Mouse (Mus musculus): ENCODE data around the gene Tomm7. TPM values are rescaled to one million over a fixed set of nuclear protein-coding genes. Genes with fewer than 3 reads are reported as not detected.
"Not testable (repeated sequence)": the region's sequence is repeated elsewhere in the genome, so short reads cannot be mapped to it uniquely, and the experiment has no call there.

Tomm7 gene
- 75.7 and 77.3 TPM in 2 replicates for polyA plus RNA-seq (2015; fragmentation: Nextera tagmentation; extraction: Ambion mirVana)

DNA sequence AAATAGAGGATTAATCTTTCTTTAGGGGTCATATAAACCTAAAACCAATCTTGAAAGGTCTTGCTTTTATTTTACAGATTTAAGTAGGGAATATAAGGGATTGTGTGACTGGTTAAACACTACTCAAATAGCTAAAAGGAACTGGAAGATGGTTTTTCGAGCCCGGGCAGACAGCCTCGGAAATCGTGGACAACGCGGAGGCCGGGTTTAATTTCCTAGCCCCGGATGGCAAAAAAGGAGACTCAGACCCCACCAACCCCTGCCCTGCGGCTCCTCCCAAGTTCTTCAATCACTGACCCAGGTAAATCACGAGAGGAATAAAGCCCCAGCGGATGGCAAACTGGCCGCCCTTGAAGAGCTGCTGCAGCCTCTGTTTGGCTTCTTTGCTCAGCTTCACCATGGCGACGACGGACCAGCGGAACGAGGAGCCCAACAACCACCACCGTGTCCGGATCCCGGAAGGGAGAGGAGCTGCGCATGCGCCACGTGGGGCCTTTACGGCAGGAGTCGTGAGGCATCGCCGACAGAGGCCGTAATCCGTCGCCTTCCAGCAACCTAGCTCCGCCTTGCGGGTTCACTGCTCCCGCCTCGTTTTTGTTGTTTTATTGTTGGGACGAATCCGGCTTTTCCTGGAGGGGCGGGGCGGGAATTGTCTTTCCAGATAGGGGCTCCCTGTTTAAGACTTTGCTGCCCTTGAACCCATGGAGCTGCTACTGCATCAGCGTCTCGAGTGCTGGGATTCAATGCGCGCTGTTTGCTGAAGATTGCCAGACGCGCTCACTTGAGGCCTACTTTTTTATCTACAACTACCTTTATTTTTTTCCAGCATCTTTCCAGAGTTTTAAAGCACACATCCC is at the start of gene Tomm7:
Gene Tomm7, minus strand, starts transcription at position 488 of the 857 bp plus-strand sequence.
- Histone ChIP-seq H3K4me3 (ENCODE audit: low read depth, low read length) (peak within 1 kb of the TSS; percentile 81), H3K4me2 (ENCODE audit: low read length) (peak within 1 kb of the TSS; percentile 84), H3K4me1 (ENCODE audit: control insufficient read depth, insufficient read depth, low read length) (peaks cover 20% of the 10 kb centered on the region), H3K27ac (ENCODE audit: low read length) (peak within 1 kb of the TSS; percentile 81), H3K27me3 (ENCODE audit: control insufficient read depth, insufficient read depth, low read depth, low read length) (no peaks in the 10 kb centered on the region), H3K9me3 (replicated peaks; ENCODE audit: control insufficient read depth, low read length, poor library complexity, severe bottlenecking) (no peaks in the 10 kb centered on the region), H3K9ac (ENCODE audit: low read depth, low read length) (peak within 1 kb of the TSS; percentile 85), H3K36me3 (ENCODE audit: control insufficient read depth, insufficient read depth, low read length) (peaks cover 9% of the 10 kb centered on the region)
- WGBS: under 1% methylated on average over 44 of the region's 44 CpGs
- peak; percentile 94 for ATAC-seq

DNA sequence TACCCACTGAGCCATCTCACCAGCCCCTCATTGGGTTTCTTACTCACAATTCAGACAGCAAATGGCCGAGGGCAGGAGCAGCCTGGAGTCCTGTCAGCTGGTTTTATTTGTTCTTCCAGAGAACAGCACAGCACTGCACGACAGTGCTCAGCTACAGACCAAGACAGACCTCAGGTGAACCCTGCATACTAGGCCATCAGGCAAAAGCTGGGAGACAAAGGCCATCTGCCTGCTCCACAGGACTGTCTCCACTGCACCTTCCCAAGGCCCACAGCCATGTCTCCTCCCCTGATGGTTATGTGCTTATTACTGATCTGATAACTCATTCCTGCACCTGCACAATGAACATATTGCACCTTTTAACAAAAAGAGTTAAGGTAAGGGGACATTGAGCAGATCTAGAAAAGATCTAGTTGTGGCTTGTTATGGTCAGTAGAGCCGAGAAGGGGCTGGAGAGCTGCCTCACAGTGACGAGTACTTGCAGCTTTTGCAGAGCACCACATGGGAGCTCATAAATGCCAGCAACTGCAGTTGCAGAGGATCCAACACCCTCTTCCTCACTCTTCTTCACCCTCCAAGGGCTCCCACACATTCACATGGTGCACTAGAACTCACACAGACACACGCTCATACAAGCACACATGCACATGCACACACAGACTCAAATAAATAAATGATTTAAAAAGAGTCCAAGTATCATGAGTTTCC is 49.3 kb upstream of the Tomm7 start:
- Histone ChIP-seq H3K27me3 (ENCODE audit: control insufficient read depth, insufficient read depth, low read depth, low read length) (no peaks in the 10 kb centered on the region), H3K36me3 (ENCODE audit: control insufficient read depth, insufficient read depth, low read length) (no peaks in the 10 kb centered on the region), H3K4me3 (ENCODE audit: low read depth, low read length) (no peak overlapping the region), H3K4me1 (ENCODE audit: control insufficient read depth, insufficient read depth, low read length) (no peaks in the 10 kb centered on the region), H3K4me2 (ENCODE audit: low read length) (no peak overlapping the region), H3K9me3 (replicated peaks; ENCODE audit: control insufficient read depth, low read length, poor library complexity, severe bottlenecking) (no peaks in the 10 kb centered on the region), H3K27ac (ENCODE audit: low read length) (no peak overlapping the region), H3K9ac (ENCODE audit: low read depth, low read length) (no peak overlapping the region)
- 85% methylated on average over 5 of the region's 5 CpGs for WGBS
- ATAC-seq: no peak

DNA sequence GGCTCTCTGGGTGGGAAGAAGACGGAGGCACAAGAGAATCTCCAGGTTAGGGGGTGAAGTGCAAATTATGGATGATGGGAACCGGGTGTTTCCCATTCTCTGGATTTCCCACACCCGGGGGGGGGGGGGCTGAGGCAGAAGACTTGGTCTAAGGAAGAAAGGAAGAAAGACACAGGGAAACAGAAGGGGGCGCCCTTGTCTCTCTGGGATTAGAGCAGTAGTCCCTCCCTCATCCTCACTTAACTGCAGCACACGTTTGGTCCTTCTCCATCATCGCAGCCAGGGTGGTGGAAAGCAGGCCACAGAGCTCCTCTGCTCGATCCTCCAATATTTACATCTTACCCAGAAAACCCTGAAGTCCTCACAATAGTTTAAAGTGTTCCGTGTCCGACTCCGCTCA is 46.8 kb upstream of the Tomm7 start:
- H3K27ac ChIP-seq (ENCODE audit: low read length): no peak overlapping the region
- no peak for ATAC-seq
- no peaks in the 10 kb centered on the region for H3K9me3 ChIP-seq (replicated peaks; ENCODE audit: control insufficient read depth, low read length, poor library complexity, severe bottlenecking)
- no peak overlapping the region for H3K9ac ChIP-seq (ENCODE audit: low read depth, low read length)
- no peaks in the 10 kb centered on the region for H3K36me3 ChIP-seq (ENCODE audit: control insufficient read depth, insufficient read depth, low read length)
- 40% methylated on average over 10 of the region's 10 CpGs for WGBS
- H3K27me3 ChIP-seq (ENCODE audit: control insufficient read depth, insufficient read depth, low read depth, low read length): no peaks in the 10 kb centered on the region
- H3K4me2 ChIP-seq (ENCODE audit: low read length): no peak overlapping the region
- H3K4me1 ChIP-seq (ENCODE audit: control insufficient read depth, insufficient read depth, low read length): no peaks in the 10 kb centered on the region
- no peak overlapping the region for H3K4me3 ChIP-seq (ENCODE audit: low read depth, low read length)

DNA sequence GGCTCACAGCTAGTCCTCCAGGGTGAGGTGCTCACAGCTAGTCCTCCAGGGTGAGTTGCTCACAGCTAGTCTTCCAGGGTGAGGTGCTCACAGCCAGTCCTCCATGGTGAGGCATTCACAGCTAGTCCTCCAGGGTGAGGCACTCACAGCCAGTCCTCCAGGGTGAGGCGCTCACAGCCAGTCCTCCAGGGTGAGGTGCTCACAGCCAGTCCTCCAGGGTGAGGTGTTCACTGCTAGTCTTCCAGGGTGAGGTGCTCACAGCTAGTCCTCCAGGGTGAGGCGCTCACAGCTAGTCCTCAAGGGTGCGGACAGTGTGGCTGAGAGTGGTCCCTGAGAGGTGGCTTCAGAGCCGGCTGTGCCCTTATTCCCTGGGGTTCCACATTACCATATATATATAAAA is 45.5 kb upstream of the Tomm7 start:
- WGBS: 70% methylated on average over 4 of the region's 4 CpGs
- Histone ChIP-seq H3K9me3 (replicated peaks; ENCODE audit: control insufficient read depth, low read length, poor library complexity, severe bottlenecking) (no peaks in the 10 kb centered on the region), H3K27ac (ENCODE audit: low read length) (no peak overlapping the region), H3K27me3 (ENCODE audit: control insufficient read depth, insufficient read depth, low read depth, low read length) (no peaks in the 10 kb centered on the region), H3K4me2 (ENCODE audit: low read length) (no peak overlapping the region), H3K36me3 (ENCODE audit: control insufficient read depth, insufficient read depth, low read length) (no peaks in the 10 kb centered on the region), H3K4me1 (ENCODE audit: control insufficient read depth, insufficient read depth, low read length) (no peaks in the 10 kb centered on the region), H3K4me3 (ENCODE audit: low read depth, low read length) (no peak overlapping the region), H3K9ac (ENCODE audit: low read depth, low read length) (no peak overlapping the region)
- no peak for ATAC-seq

- Histone ChIP-seq H3K27me3 (ENCODE audit: control insufficient read depth, insufficient read depth, low read depth, low read length) (no peaks in the 10 kb centered on the region), H3K9me3 (replicated peaks; ENCODE audit: control insufficient read depth, low read length, poor library complexity, severe bottlenecking) (no peaks in the 10 kb centered on the region), H3K4me1 (ENCODE audit: control insufficient read depth, insufficient read depth, low read length) (no peaks in the 10 kb centered on the region), H3K27ac (ENCODE audit: low read length) (no peak overlapping the region), H3K36me3 (ENCODE audit: control insufficient read depth, insufficient read depth, low read length) (no peaks in the 10 kb centered on the region), H3K4me3 (ENCODE audit: low read depth, low read length) (no peak overlapping the region), H3K4me2 (ENCODE audit: low read length) (no peak overlapping the region), H3K9ac (ENCODE audit: low read depth, low read length) (no peak overlapping the region)
- ATAC-seq: no peak
- WGBS: 81% methylated on average over 3 of the region's 3 CpGs
Observed at GRCm38 (mm10) chr5:23887111-23887510, 43.1 kb upstream of the Tomm7 start.

- 65% methylated on average over 5 of the region's 5 CpGs for WGBS
Observed at GRCm38 (mm10) chr5:23874457-23874856, 30.5 kb upstream of the Tomm7 start.

DNA sequence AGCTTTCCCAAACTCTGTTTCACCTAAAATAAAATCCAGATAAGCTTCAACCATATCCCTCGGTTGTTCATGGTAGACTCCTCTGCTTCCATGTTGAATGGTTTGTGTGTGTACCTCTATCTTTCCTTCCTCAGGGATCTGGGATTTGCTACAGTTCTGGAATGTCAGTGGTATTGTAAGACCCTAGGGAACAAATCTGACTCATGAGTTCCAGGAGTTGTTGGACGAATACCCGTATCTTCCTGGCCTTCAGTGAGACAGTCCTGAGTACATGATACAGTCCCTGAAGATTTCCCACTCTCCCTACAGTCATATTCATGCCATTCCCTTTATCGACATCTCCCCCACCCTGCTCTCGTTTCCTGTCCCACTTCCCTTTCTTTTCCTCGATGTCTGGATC is 28.6 kb upstream of the Tomm7 start:
- no peak overlapping the region for H3K4me3 ChIP-seq (ENCODE audit: low read depth, low read length)
- no peaks in the 10 kb centered on the region for H3K36me3 ChIP-seq (ENCODE audit: control insufficient read depth, insufficient read depth, low read length)
- no peak overlapping the region for H3K27ac ChIP-seq (ENCODE audit: low read length)
- H3K27me3 ChIP-seq (ENCODE audit: control insufficient read depth, insufficient read depth, low read depth, low read length): no peaks in the 10 kb centered on the region
- WGBS: 91% methylated on average over 6 of the region's 6 CpGs
- ATAC-seq: no peak
- no peaks in the 10 kb centered on the region for H3K4me1 ChIP-seq (ENCODE audit: control insufficient read depth, insufficient read depth, low read length)
- H3K9me3 ChIP-seq (replicated peaks; ENCODE audit: control insufficient read depth, low read length, poor library complexity, severe bottlenecking): no peaks in the 10 kb centered on the region
- H3K9ac ChIP-seq (ENCODE audit: low read depth, low read length): no peak overlapping the region
- H3K4me2 ChIP-seq (ENCODE audit: low read length): no peak overlapping the region

More at GRCm38 (mm10) chr5:23874457-23874856, 30.5 kb upstream of the Tomm7 start:
- no peak overlapping the region for H3K27ac ChIP-seq (ENCODE audit: low read length)
- no peaks in the 10 kb centered on the region for H3K36me3 ChIP-seq (ENCODE audit: control insufficient read depth, insufficient read depth, low read length)
- H3K9me3 ChIP-seq (replicated peaks; ENCODE audit: control insufficient read depth, low read length, poor library complexity, severe bottlenecking): no peaks in the 10 kb centered on the region
- no peak overlapping the region for H3K9ac ChIP-seq (ENCODE audit: low read depth, low read length)
- ATAC-seq: no peak
- no peak overlapping the region for H3K4me3 ChIP-seq (ENCODE audit: low read depth, low read length)
- no peaks in the 10 kb centered on the region for H3K27me3 ChIP-seq (ENCODE audit: control insufficient read depth, insufficient read depth, low read depth, low read length)
- H3K4me1 ChIP-seq (ENCODE audit: control insufficient read depth, insufficient read depth, low read length): no peaks in the 10 kb centered on the region
- H3K4me2 ChIP-seq (ENCODE audit: low read length): no peak overlapping the region

DNA sequence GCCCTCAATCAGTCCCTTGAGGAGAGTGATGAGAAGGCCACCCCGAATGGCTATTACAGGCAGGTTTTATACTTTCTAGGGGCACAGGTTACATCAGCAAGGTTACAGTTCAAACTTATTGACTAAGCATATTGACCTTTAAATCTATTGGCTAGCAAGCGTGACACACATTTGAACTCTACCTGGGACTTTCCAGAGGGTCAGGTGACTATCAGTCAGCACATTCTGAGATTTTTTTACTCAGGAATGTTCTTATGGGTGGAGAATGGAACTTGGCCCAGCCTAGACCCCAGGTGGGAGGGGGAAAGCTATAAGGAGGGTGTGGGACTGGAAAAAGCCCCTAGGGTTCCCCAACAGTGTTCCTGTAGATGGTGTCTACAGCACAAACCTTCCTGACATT is 27.4 kb upstream of the Tomm7 start:
- H3K9me3 ChIP-seq (replicated peaks; ENCODE audit: control insufficient read depth, low read length, poor library complexity, severe bottlenecking); H3K27me3 ChIP-seq (ENCODE audit: control insufficient read depth, insufficient read depth, low read depth, low read length); H3K36me3 ChIP-seq (ENCODE audit: control insufficient read depth, insufficient read depth, low read length); H3K9ac ChIP-seq (ENCODE audit: low read depth, low read length); H3K4me3 ChIP-seq (ENCODE audit: low read depth, low read length); H3K4me1 ChIP-seq (ENCODE audit: control insufficient read depth, insufficient read depth, low read length); ATAC-seq; H3K4me2 ChIP-seq (ENCODE audit: low read length); H3K27ac ChIP-seq (ENCODE audit: low read length): not testable (repeated sequence)
- 89% methylated on average over 2 of the region's 2 CpGs for WGBS

GRCm38 (mm10) chr5:23865941-23866340 is 22.0 kb upstream of the Tomm7 start:
- Histone ChIP-seq H3K36me3 (ENCODE audit: control insufficient read depth, insufficient read depth, low read length) (no peaks in the 10 kb centered on the region), H3K4me1 (ENCODE audit: control insufficient read depth, insufficient read depth, low read length) (no peaks in the 10 kb centered on the region), H3K27me3 (ENCODE audit: control insufficient read depth, insufficient read depth, low read depth, low read length) (no peaks in the 10 kb centered on the region), H3K4me2 (ENCODE audit: low read length) (no peak overlapping the region), H3K9ac (ENCODE audit: low read depth, low read length) (no peak overlapping the region), H3K27ac (ENCODE audit: low read length) (no peak overlapping the region), H3K9me3 (replicated peaks; ENCODE audit: control insufficient read depth, low read length, poor library complexity, severe bottlenecking) (no peaks in the 10 kb centered on the region), H3K4me3 (ENCODE audit: low read depth, low read length) (no peak overlapping the region)
- 77% methylated on average over 5 of the region's 5 CpGs for WGBS
- ATAC-seq: no peak

All from midbrain, embryonic 16.5 days (tissue).